Mouse (Mus musculus) midbrain, embryonic 16.5 days (tissue): ENCODE measurements around the gene Stk25. TPM values are rescaled to one million over a fixed set of nuclear protein-coding genes. Genes with fewer than 3 reads are reported as not detected.

Experiments used
- polyA plus RNA-seq: library from polyadenylated mRNA; unstranded; fragments of >200 nt; fragmentation: Nextera tagmentation; extraction: Ambion mirVana; gene quantifications from 2 replicates; pipeline ENCODE4 v1.2.1, GENCODE M21; 2015

Gene Stk25
- polyA plus RNA-seq, 1 experiment from 2014 or later: 394 TPM

Other genes with a start within 250 kb of the Stk25 start
- gene Hdlbp, start 179.8 kb downstream of the Stk25 start, polyA plus RNA-seq: 53.5 and 66.7 TPM in 2 replicates
- 3.8 and 4.4 TPM in 2 replicates for gene Farp2, start 146.6 kb downstream of the Stk25 start, polyA plus RNA-seq
- 99.0 and 102 TPM in 2 replicates for gene Bok, start 27.0 kb upstream of the Stk25 start, polyA plus RNA-seq
- 92.5 and 109 TPM in 2 replicates for gene Atg4b, start 92.8 kb upstream of the Stk25 start, polyA plus RNA-seq
- 54.8 TPM in 2 replicates for gene Thap4, start 96.2 kb upstream of the Stk25 start, polyA plus RNA-seq
- gene Dtymk, start 143.3 kb upstream of the Stk25 start, polyA plus RNA-seq: 134 and 140 TPM in 2 replicates
- 10.0 and 10.4 TPM in 2 replicates for gene Ing5, start 145.3 kb upstream of the Stk25 start, polyA plus RNA-seq
- 15.7 and 16.7 TPM in 2 replicates for gene D2hgdh, start 166.2 kb upstream of the Stk25 start, polyA plus RNA-seq
- not detected in 2 replicates for gene Gal3st2, start 202.6 kb upstream of the Stk25 start, polyA plus RNA-seq